Mouse (Mus musculus) midbrain, embryonic 13.5 days (tissue): ENCODE measurements around the gene Csnk2b. TPM values are rescaled to one million over a fixed set of nuclear protein-coding genes. Genes with fewer than 3 reads are reported as not detected.
A peak's percentile ranks its signal among the peaks of the same experiment; 100 is the strongest.
"Not testable (repeated sequence)": the region's sequence is repeated elsewhere in the genome, so short reads cannot be mapped to it uniquely, and the experiment has no call there.

Experiments used
- ATAC-seq: fragments of 200-750 bp; cut with Nextera tagmentation; 2 replicates; pipeline ENCODE4 v1.8.0; 2017; ENCODE audit warnings: mild to moderate bottlenecking, moderate TSS enrichment, moderate library complexity
- H3K27ac ChIP-seq: fragments of 300-500 bp; sonication (generic); 2 replicates; pipeline ENCODE4 v1.5.1; 2015; ENCODE audit warnings: inconsistent platforms, mild to moderate bottlenecking, moderate library complexity
- H3K27me3 ChIP-seq: fragments of 300-500 bp; sonication (generic); 2 replicates; pipeline ENCODE4 v1.6.1; 2015; ENCODE audit warnings: mild to moderate bottlenecking, inconsistent platforms
- H3K36me3 ChIP-seq: fragments of 300-500 bp; sonication (generic); 2 replicates; pipeline ENCODE4 v1.6.1; 2015; ENCODE audit warnings: mild to moderate bottlenecking, inconsistent platforms
- H3K4me1 ChIP-seq: fragments of 300-500 bp; sonication (generic); replicated peaks from 2 replicates; pipeline ENCODE4 v1.6.1; 2015; ENCODE audit warnings: inconsistent platforms
- H3K4me2 ChIP-seq: fragments of 300-500 bp; sonication (generic); replicated peaks from 2 replicates; pipeline ENCODE4 v1.6.1; 2015; ENCODE audit warnings: moderate library complexity, mild to moderate bottlenecking, inconsistent platforms
- H3K4me3 ChIP-seq: fragments of 300-500 bp; sonication (generic); replicated peaks from 2 replicates; pipeline ENCODE4 v1.5.1; 2015; ENCODE audit warnings: mild to moderate bottlenecking, inconsistent platforms
- H3K9ac ChIP-seq: fragments of 300-500 bp; sonication (generic); replicated peaks from 2 replicates; pipeline ENCODE4 v1.6.1; 2015; ENCODE audit warnings: mild to moderate bottlenecking, inconsistent platforms
- H3K9me3 ChIP-seq: fragments of 300-500 bp; sonication (generic); 2 replicates; pipeline ENCODE4 v1.6.1; 2016; ENCODE audit warnings: mild to moderate bottlenecking, inconsistent platforms
- WGBS: fragments of 180-500 bp; shearing (Covaris S2); methylation state at CpG from one replicate; pipeline ENCODE4 v1.1.7; 2015; 5-methylcytosine and 5-hydroxymethylcytosine counted together
- polyA plus RNA-seq: library from polyadenylated mRNA; unstranded; fragments of >200 nt; fragmentation: Nextera tagmentation; extraction: Ambion mirVana; gene quantifications from 2 replicates; pipeline ENCODE4 v1.2.1, GENCODE M21; 2015

Gene Csnk2b
- polyA plus RNA-seq, 1 experiment from 2014 or later = 293 TPM

DNA sequence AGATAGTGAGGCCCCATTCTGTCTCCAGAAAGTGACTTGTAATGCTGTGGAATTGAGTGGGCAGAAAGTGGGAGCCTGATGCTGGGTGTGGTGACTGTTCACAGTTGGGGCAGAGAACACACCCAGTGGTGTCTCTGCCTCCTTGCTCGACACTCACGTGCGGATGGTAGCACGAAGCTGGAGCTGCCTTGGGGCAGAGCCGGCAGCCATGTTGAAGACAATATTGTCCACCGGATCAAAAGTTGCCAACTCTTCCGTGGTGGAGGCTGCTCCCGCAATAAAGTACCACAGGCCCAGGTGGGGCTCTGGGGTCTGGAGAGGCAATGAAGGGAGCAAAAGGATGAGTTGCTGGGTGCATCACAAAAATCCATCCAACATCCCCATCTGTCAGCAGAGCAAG, 9.2 kb upstream of the Csnk2b start:
- Histone ChIP-seq H3K4me1 (peaks cover 19% of the 10 kb centered on the region), H3K27ac (no peak overlapping the region), H3K4me2 (no peak overlapping the region), H3K36me3 (peaks cover 19% of the 10 kb centered on the region), H3K9me3 (no peaks in the 10 kb centered on the region), H3K9ac (no peak overlapping the region), H3K27me3 (no peaks in the 10 kb centered on the region), H3K4me3 (no peak overlapping the region)
- 96% methylated on average over 8 of the region's 8 CpGs for WGBS
- no peak for ATAC-seq

DNA sequence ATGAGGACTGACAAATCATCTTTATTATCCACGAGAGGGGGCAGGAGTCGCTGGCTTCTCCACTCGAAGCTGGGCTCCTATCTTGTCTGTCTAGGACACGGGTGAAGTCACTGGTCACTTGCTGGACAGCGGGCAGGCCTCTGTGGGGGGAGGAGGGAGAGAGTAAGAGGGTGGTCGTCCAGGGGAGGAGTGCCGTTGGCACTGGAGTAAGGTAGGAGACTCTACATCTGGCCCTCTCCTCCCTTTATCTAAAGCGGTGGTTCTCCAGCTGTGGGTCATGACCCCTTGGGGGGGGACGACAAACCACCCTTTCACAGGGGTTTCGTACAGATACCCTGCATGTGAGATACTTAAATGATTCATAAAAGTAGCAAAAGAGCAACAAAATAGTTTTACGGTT, 7.1 kb upstream of the Csnk2b start:
- Histone ChIP-seq H3K36me3 (peaks cover 30% of the 10 kb centered on the region), H3K9me3 (no peaks in the 10 kb centered on the region), H3K27me3 (no peaks in the 10 kb centered on the region), H3K4me1 (peaks cover 26% of the 10 kb centered on the region), H3K4me2 (no peak overlapping the region), H3K9ac (no peak overlapping the region), H3K4me3 (no peak overlapping the region), H3K27ac (no peak overlapping the region)
- no peak for ATAC-seq
- WGBS = 70% methylated on average over 11 of the region's 11 CpGs

GRCm38 (mm10) chr17:35127017-35127416, 5.2 kb upstream of the Csnk2b start:
- Histone ChIP-seq H3K4me2 (peak overlapping the region; percentile 85), H3K27me3 (no peaks in the 10 kb centered on the region), H3K9ac (no peak overlapping the region), H3K9me3 (no peaks in the 10 kb centered on the region), H3K4me1 (peaks cover 39% of the 10 kb centered on the region), H3K4me3 (peak overlapping the region; percentile 68), H3K36me3 (peaks cover 39% of the 10 kb centered on the region), H3K27ac (peak overlapping the region; percentile 74)
- ATAC-seq = no peak
- 75% methylated on average over 13 of the region's 13 CpGs for WGBS

- peak within 1 kb of the TSS; percentile 85 for H3K4me2 ChIP-seq
- H3K36me3 ChIP-seq = peaks cover 39% of the 10 kb centered on the region
- H3K4me3 ChIP-seq = peak within 1 kb of the TSS; percentile 68
- WGBS = under 1% methylated on average over 36 of the region's 36 CpGs
- H3K9ac ChIP-seq = peak within 1 kb of the TSS; percentile 90
- peak within 1 kb of the TSS; percentile 74 for H3K27ac ChIP-seq
- H3K9me3 ChIP-seq = no peaks in the 10 kb centered on the region
- peak; percentile 25; the same call in 1 of the 2 replicates for ATAC-seq
- no peaks in the 10 kb centered on the region for H3K27me3 ChIP-seq
- H3K4me1 ChIP-seq = peaks cover 40% of the 10 kb centered on the region
Measured at GRCm38 (mm10) chr17:35126206-35126611, 4.4 kb upstream of the Csnk2b start, which contains the start of gene D17H6S53E. TSS of gene D17H6S53E (plus strand) at chr17:35126373.

DNA sequence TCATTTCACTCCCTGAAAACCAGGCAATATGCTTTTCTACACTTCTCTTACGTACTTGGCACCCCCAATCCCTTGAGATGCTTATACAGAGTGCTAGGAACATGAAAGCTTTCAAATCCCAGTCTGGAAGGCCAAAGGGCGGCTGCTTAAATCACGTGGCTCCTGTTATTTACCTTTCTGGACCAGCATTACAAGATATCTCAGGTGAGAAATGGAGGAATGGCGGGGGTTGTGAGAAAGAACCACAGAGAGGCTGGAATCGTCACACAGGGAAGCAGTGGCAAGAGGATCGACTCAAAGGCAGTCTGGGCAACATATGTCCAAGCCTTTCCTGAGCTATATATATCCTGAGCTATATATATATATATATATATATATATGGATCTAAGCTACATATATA, 3.7 kb upstream of the Csnk2b start:
- Histone ChIP-seq H3K4me1 (peaks cover 41% of the 10 kb centered on the region), H3K9ac (peak overlapping the region; percentile 90), H3K4me2 (peak overlapping the region; percentile 85), H3K27ac (peak overlapping the region; percentile 74; the same call in 1 of the 2 replicates), H3K36me3 (peaks cover 39% of the 10 kb centered on the region), H3K27me3 (no peaks in the 10 kb centered on the region), H3K9me3 (no peaks in the 10 kb centered on the region), H3K4me3 (peak overlapping the region; percentile 68)
- WGBS = 37% methylated on average over 6 of the region's 6 CpGs
- ATAC-seq = no peak

GRCm38 (mm10) chr17:35125081-35125480, 3.2 kb upstream of the Csnk2b start:
- Histone ChIP-seq H3K36me3 (peaks cover 34% of the 10 kb centered on the region), H3K27me3 (no peaks in the 10 kb centered on the region), H3K9me3 (no peaks in the 10 kb centered on the region), H3K4me1 (peaks cover 46% of the 10 kb centered on the region), H3K9ac (peak overlapping the region; percentile 90; the same call in 1 of the 2 replicates), H3K4me3 (no peak overlapping the region), H3K27ac (no peak overlapping the region), H3K4me2 (peak overlapping the region; percentile 85; the same call in 1 of the 2 replicates)
- 100% methylated on average over 1 of the region's 1 CpGs for WGBS
- ATAC-seq = no peak

- H3K27me3 ChIP-seq, H3K9me3 ChIP-seq, H3K9ac ChIP-seq, H3K4me3 ChIP-seq, H3K4me2 ChIP-seq, ATAC-seq, H3K27ac ChIP-seq: not testable (repeated sequence)
- 95% methylated on average over 12 of the region's 12 CpGs for WGBS
- Histone ChIP-seq H3K36me3 (peaks cover 30% of the 10 kb centered on the region), H3K4me1 (peaks cover 52% of the 10 kb centered on the region)
Measured at GRCm38 (mm10) chr17:35124261-35124896, 2.5 kb upstream of the Csnk2b start.

DNA sequence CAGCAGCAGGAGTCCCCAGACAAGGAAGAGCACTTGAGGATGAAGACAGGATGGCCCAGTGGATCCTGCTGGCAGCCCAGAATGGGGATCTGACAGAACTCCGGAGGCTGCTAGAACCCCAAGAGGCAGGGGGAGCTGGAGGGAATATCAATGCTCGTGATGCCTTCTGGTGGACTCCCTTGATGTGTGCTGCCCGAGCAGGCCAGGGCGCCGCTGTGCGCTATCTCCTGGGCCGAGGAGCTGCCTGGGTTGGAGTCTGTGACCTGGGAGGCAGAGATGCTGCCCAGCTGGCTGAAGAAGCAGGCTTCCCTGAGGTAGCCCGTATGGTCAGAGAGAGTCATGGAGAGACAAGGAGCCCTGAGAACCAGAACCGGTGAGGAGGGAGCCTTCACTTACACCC, 1.4 kb upstream of the Csnk2b start:
- H3K9me3 ChIP-seq, H3K4me3 ChIP-seq, H3K9ac ChIP-seq, H3K4me2 ChIP-seq, H3K27ac ChIP-seq, ATAC-seq, H3K27me3 ChIP-seq: not testable (repeated sequence)
- WGBS = 94% methylated on average over 9 of the region's 9 CpGs
- peaks cover 52% of the 10 kb centered on the region for H3K4me1 ChIP-seq
- H3K36me3 ChIP-seq = peaks cover 35% of the 10 kb centered on the region

DNA sequence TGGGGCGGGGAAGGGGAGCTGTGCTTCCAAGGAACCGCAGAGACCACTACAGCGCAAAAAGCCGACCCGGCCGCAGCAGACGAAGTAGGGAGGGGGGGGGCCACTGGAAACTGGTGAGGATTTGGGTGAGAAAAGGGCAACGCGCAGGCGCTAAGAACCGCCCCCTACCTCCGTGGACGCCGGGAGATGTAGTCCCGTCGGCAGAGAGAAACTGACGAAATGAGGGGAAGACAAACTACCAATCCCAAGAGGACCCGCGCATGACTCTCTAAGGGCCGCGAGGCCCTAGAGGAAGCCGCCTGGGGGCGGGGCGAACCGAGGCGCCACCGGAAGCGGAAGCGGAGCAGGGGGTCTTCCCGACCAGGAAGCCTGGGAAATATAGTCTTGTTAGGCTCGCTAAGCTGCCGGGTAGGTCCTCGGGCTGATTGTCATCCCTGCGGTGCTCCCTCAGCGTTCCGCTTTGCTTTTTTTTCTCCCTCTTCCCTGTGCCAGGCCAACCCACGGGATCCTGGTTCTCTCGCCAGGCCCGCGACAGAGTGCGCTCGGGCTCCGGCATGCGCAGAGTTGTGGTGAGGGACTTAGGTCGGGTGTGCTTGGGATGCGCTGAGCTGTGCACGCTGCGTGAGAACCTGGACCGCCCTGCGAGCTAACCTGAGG, 582 bp downstream of the Csnk2b start, which contains the start of gene Gpank1:
Gene Gpank1 (plus strand): TSS at position 313 of the 657 bp plus-strand sequence.
- Histone ChIP-seq H3K4me3 (peak within 1 kb of the TSS; percentile 94), H3K4me2 (peak within 1 kb of the TSS; percentile 98), H3K4me1 (peaks cover 36% of the 10 kb centered on the region), H3K9ac (peak within 1 kb of the TSS; percentile 97), H3K36me3 (peaks cover 47% of the 10 kb centered on the region), H3K9me3 (no peaks in the 10 kb centered on the region), H3K27me3 (no peaks in the 10 kb centered on the region), H3K27ac (peak within 1 kb of the TSS; percentile 94)
- peak; percentile 96 for ATAC-seq
- under 1% methylated on average over 50 of the region's 50 CpGs for WGBS

DNA sequence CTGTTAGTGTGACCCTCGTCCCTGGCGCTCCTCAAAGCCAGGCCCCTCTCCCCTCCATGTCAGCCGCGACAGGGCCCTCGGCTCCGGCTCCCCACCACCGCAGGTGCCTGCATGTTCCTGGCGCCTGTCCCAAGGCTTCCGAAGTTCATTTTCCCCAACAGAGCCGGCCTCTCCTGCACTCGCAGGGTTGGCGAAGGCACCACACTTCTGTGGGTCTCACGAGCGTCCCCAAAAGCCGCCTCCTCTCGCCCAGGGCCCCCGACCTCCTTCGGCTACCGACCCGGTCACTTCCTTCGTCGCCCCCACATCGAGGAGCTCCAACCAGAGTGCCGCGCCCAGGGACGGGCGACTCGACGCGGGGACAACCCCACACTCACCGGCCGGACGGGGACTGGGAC, 1.1 kb downstream of the Csnk2b start:
- Histone ChIP-seq H3K4me3 (peak overlapping the region; percentile 94), H3K36me3 (peaks cover 53% of the 10 kb centered on the region), H3K4me2 (peak overlapping the region; percentile 98), H3K9me3 (no peaks in the 10 kb centered on the region), H3K27me3 (no peaks in the 10 kb centered on the region), H3K27ac (peak overlapping the region; percentile 57), H3K4me1 (peaks cover 30% of the 10 kb centered on the region), H3K9ac (peak overlapping the region; percentile 97)
- WGBS = under 1% methylated on average over 33 of the region's 33 CpGs
- ATAC-seq = no peak

DNA sequence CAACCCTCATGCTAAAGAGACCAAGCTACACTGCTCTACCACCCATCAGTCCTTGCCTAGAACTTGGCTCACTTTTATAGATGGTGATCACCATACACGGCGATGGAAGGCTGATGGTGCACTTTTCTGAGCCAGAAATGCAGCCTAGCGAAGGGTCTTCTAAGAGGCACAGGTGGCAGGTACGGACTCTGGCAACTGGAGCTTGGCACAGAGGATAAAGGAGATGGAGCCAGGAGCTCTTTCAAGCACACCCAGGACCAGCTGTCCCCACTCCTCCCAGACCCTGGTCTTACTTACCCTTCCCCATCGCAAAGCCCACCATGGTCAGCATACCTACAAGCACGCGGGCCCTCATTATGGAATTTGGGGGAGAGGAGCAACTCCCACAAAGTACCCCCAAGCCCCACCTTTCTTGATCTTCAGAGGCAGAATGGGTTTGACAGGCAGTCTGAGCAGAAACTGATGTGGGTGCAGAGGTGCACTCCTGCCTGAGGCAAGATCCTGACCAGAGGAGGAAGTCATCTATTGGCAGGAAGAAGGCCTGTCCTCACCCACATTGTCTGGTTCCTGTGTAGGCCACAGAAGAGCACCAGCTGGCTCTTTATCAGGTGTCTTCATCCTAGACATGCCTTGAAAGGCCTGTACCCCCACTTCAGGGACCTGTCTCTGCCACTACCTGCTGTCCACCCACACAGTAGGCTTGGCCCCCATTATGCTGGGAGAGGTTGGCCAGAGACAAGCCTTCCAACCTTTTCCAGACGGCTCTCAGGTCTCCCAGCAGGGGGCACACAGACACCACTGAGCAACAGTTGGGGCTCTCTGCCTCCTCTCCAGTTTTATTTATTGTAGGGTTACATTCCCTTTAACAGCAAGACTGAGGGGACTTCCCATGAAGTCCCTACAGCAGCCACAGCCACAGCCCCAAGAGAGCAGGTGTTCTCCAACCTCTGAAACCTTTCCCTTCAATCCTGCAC, 6.5 kb downstream of the Csnk2b start, which contains the start of gene Ly6g5b:
Gene Ly6g5b (minus strand): TSS at position 383 of the 974 bp plus-strand sequence.
- Histone ChIP-seq H3K4me2 (no peak within 1 kb of the TSS), H3K27ac (no peak within 1 kb of the TSS), H3K9ac (0 out of 2 replicates have a peak within 1 kb of the TSS, but pooled peaks have one; percentile 14), H3K27me3 (no peaks in the 10 kb centered on the region), H3K36me3 (peaks cover 52% of the 10 kb centered on the region), H3K9me3 (no peaks in the 10 kb centered on the region), H3K4me1 (peaks cover 9% of the 10 kb centered on the region), H3K4me3 (no peak within 1 kb of the TSS)
- 88% methylated on average over 8 of the region's 8 CpGs for WGBS
- ATAC-seq = no peak
